Mouse (Mus musculus) MN1 (cell line): ENCODE measurements around the gene AY074887.
A peak's percentile ranks its signal among the peaks of the same experiment; 100 is the strongest.
"Not testable (repeated sequence)": the region's sequence is repeated elsewhere in the genome, so short reads cannot be mapped to it uniquely, and the experiment has no call there.

Source experiments
- DNase-seq: peaks from one replicate; pipeline ENCODE4 v3.0.0-alpha.2; 2016; ENCODE audit warnings: low spot score

AY074887 gene

DNA sequence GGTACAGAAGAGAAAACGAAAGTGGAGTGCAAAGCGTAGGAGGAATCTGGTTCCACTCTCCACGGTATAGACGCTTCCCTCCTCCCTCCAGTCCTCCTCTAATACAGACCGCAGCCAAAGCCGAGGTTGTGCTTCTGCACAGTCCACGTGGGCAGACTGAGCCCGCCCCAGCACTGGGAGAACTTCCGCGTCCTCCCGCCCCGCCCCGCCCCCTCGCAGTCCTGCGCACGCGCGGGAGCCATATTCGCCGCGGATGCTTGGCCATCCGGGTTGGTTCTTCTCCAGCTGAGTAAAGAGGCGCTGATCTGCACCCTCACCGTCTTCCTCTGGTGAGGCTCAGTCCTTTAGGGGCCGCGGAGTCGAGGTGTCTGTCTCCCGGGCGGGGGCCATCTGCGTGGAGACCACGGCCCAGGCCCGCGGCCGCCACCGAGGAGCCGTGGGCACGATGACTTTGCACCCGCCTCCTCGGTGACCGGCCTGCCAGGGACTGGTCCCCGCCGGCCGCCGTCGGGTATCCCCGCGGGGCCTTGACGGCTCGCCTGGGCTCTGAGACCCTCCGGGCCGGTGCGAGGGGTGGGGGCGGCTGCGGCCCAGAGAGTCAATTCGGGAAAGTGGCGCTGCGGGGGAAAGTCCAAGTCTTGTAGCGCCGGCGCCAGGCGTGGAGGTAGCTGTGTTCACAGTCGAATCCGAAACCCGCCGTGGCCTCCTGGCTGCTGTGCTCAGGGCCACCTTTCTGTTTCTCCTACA, at the start of gene AY074887, which contains the start of gene Psma4:
TSS of gene AY074887 (minus strand) at position 424 of the 747 bp plus-strand sequence.
TSS of gene Psma4 (plus strand) at position 216 of the 747 bp plus-strand sequence.
- DNase-seq: peak; percentile 95

DNA sequence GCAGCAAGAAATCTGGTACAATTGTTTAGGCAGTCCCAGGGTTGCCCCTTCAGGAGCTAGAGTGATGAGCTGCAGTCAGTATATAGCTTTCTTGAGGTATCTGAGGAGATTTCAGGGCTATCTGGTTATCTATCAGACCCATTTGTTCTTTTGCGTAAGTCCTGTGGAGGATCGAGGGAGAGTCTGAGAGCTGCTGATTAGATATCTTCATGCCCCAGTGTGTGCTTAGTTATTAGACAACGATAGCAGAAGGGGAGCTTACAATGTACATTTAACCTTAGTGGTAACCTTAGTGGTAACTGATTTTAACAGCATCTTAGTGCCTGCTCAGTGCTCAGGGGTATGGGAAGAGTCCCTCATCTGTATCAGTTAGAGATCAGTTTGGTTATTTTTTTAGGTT, 44.8 kb upstream of the AY074887 start:
- no peak for DNase-seq

DNA sequence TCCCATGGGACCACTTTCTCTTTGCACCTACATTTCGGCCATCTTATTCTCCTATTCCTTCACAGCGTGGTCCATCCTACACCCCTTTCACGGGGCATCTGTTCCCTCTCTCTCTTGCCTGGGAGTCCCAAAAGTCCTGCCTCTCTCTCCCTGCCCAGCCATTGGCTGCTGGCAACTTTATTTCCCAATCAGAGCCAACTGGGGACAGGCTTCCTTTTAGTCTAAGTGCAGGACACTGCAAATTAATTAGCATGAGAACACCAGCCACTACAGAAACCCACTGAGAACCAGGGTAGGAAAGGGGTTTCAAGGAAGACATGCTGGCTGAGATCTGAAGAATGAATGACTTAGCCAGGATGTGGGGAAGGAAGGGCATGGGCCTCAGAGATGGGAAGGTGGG, 43.6 kb upstream of the AY074887 start:
- no peak for DNase-seq

DNA sequence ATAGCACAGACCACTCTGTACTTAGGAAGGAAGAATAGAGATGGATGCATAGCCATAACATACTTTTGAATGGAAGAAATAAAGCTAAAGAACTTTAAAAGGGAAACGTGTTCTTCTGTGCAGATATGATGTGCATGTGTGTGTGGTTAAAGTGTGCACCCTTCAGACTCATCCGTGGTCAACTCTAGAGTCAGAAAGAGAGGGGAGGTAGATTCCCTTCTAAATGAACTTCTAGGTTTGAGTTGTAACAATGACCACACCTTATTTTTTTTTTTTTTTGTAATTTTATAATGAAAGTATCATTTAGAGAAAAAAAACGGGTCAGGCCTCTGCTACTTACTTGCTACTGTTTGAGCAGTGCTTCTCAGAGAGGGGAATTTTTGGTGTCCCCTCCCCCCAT, 39.6 kb upstream of the AY074887 start:
- DNase-seq: no peak

DNA sequence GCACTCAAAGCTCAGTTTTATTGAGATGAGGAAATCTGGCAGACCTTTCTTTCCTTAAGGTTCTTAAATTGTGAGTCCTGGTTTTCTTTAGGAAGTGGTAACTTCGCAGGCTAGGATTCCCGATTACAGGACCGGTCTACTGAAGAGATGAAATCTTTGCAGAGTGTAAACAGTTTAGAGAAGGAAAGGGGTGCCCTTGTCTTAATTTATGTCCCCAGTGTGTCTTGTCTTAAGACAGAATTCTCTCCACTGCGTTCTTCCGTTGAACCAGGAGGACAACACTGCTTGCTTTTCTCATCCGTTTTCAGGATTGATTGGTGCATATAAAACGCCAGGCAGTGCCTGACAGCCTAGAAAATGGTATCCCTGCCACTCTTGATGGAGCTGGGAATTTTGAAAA, 31.6 kb upstream of the AY074887 start:
- no peak for DNase-seq

DNA sequence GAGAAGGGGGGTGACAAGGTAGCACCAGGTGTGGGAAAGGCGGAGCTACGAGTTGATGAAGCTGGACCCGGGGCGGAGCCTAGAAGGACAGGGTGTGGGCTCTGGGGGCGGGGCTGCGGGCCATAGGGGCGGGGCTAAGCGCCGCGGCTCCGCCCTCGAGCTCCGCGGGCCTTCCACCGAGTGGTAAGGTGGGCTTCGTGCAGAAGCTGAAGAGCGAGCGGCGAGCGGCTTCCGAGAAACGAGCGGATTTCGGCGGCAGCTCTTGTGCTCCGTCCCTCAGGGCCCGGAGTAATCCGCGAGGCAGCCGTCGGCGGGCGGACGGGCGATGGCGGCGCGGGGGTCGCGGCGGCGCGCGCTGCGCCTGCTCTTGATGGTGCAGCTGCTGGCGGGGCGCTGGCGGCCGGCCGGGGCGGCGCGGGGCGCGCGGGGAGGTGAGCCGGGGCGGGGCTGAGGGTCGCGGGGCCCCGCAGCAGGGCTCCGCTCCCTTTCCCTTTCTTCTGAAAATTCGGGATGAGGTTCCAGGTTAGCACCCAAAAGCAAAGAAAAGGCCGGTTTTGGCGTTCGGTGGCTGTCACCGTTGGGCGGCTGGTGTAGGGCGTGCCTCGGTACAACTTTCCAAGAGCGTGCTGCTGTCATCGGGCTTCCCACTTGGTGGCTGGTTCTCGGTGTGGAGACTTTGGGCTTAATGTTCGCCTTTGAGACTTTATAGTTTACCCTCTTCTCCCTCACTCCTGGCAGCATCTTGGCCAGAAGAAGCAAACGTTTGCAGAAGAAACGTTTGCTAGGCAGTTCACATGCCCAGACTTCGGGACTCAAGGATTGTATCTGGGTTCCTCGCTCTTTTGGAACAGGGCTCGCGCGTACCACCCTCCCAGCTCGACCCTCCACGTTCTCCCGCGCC, 30.7 kb upstream of the AY074887 start:
- DNase-seq: peak; percentile 69

GRCm38 (mm10) chr9:54980674-54981073, 29.9 kb upstream of the AY074887 start, which contains the start of gene Chrna5:
TSS of gene Chrna5 (plus strand) at chr9:54980880.
- DNase-seq: peak; percentile 16

GRCm38 (mm10) chr9:54969972-54970637, 19.3 kb upstream of the AY074887 start:
- DNase-seq: no peak

DNA sequence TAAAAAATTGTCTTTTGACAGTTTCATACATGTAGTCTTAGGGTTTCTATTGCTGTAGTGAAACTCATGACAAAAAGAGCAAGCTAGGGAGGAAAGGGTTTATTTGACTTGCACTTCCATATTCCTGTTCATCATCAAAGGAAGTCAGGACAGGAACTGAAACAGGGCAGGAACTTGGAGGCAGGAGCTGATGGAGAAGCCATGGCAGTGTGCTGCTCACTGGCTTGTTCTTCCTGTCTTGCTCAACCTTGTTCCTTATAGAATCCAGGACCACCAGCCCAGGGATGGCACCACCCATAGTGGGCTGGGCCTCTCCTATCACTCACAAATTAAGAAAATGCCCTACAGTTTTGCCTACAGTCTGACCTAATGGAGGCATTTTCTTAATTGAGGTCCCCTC, 12.9 kb upstream of the AY074887 start:
- DNase-seq: no peak

GRCm38 (mm10) chr9:54961059-54961458, 10.3 kb upstream of the AY074887 start:
- DNase-seq: no peak

DNA sequence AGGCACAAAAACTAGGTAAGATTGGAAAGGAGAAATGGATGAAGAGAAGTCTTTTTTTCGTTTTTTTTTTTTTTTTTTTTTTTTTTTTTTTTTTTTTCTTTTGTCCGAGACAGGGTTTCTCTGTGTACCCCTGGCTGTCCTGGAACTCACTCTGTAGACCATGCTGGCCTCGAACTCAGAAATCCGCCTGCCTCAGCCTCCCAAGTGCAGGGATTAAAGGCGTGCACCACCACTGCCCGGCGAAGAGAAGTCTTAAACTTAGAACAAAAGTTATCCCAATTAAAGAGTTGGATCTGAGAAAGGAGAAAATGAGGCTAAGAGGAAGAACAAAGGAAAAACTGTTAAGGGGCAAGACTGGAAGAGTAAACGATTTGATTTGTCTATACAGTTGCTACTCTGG, 636 bp downstream of the AY074887 start:
- not testable (repeated sequence) for DNase-seq

GRCm38 (mm10) chr9:54949465-54949864, 1.3 kb downstream of the AY074887 start:
- DNase-seq: no peak

DNA sequence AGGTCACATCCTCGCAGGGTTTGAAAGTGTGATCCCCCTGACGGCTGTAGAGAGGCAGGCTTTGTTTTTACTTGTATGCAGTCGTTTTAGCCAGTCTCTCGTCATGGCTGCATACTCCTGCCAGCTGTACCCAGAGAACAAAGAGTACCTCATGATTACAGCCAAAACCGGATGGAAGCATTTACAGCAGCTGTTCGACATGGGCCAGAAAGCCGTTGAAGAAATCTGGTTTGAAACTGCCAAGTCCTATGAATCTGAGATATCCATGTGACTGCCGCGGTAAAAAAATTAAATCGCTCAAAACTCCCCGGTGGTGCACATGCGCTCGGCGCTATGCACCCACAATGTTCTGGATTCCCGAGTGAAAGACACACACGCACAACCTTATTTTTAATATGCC, 4.5 kb downstream of the AY074887 start:
- no peak for DNase-seq

DNA sequence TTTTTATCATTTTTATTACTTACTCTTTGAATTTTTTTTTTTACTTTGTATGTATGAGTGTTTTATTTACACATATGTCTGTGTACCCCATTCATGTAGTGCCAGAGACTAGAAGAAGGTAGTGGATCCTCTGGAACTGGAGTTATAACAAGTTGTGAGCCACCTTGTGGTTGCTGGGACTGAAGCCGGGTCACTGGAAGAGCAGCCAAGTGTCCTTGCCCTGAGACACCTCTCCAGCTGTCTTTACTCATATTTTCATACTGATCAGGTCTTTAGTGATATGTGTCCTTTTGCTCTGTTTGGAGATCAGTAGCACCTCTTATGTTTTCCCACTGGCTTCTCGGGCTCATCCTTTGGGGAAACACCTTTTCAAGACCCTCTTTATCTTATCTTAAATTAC, 6.3 kb downstream of the AY074887 start:
- no peak for DNase-seq

GRCm38 (mm10) chr9:54942071-54942470, 8.7 kb downstream of the AY074887 start:
- DNase-seq: no peak

DNA sequence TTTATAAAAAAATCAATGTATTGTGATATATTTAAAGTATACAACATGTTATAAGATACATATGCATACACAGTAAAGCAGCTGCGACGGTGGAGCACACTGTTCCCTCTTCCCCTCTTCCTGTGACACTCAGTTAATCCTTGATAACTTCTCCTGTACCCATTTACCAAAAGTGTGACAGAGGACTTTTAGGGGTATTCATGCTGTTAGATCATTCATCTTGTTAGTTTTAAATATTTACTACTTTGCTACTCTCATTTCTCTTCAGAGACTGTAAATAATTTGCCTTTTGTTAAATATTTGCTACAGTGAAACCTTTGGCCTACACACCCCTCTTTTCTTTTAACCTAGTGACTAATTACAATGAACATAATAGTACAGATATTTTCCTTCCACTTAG, 18.4 kb downstream of the AY074887 start:
- DNase-seq: no peak

DNA sequence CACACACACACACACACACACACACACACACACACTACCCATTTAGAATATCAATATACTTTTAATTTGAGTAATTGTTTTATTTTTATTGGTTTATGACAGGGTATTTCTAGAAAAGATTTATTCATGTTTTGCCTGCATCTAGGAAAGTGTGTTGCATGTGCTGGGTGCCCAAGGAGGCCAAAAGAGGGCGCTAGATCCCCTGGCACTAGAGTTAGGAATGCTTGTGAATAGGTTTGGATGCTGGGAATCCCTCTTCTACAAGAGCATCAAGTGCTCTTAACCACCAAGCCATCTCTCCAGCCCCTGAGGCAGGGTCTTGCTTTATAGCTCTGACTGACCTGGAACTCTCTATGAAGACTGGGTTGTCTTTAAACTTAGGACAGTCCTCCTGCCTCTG, 19.0 kb downstream of the AY074887 start:
- no peak for DNase-seq

- DNase-seq: no peak
These were observed 20.1 kb downstream of the AY074887 start for GRCm38 (mm10) chr9:54930741-54931140.

DNA sequence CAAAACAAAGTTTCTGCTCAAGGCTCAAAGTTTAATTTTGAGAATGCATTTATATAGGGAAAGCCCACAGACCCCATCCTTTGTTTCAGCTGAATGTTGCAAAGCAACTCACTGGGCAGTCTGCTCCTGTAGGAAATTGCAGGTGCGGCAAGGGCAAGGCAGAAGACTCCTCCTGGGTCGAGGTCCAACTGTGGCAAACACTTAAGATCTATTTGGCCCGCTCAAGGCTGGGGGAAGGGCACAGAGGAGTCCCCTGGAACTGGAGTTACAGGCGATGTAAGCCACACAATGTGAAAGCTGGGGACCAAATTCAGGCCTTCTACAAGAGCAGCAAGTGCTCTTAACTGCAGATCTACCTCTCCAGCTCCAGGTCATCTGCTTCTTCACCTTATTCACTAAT, 30.9 kb downstream of the AY074887 start:
- DNase-seq: no peak

- no peak for DNase-seq
These were observed 32.0 kb downstream of the AY074887 start for GRCm38 (mm10) chr9:54918781-54919180.

- no peak for DNase-seq
These were observed 32.6 kb downstream of the AY074887 start for GRCm38 (mm10) chr9:54918191-54918590.

DNA sequence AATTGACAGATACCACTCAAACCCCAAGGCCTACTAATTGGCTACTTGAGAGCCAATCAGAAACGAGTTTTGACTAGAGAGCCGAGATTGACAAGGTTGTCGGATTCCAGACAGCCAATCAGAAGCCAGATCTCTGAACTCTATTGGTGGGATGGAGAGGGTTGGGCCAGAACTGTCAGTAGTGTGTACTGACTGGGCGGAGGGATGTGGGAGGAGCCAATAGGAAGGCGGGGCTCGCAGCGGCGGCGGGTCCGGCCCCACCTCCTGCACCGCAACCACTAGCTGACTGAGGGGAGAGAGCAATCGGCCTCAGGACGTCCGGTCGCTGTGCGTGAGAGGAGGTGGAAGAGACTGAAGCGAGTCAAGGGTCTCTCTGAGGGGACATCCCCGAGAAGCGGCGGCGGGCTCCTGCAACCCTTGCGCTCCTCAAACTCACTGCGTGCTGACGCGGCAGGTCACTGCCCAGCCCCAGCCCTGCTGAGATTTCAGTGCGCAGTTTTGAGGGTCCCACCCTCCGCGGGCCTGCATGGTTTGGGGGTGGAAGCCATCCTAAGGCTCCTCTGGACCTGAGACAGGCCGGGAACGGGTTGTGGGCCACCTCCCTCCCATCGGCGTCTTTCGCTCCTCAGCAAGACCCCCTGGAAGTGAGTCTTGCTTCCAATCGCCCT, 33.7 kb downstream of the AY074887 start, which contains the start of gene Hykk:
TSS of gene Hykk (plus strand) at position 274 of the 668 bp plus-strand sequence.
- no peak for DNase-seq
